Mouse (Mus musculus) CD8-positive naive resting alpha-beta T cell, adult 2 months (primary cell): ENCODE data around the gene Fam161a.

Experiments used
- DNase-seq, 2 experiments: peaks; one replicate each; pipeline ENCODE4 v3.0.0; 2022; ENCODE audit warnings: low read depth in 2 of 2, low spot score in 2 of 2

The Fam161a gene

DNA sequence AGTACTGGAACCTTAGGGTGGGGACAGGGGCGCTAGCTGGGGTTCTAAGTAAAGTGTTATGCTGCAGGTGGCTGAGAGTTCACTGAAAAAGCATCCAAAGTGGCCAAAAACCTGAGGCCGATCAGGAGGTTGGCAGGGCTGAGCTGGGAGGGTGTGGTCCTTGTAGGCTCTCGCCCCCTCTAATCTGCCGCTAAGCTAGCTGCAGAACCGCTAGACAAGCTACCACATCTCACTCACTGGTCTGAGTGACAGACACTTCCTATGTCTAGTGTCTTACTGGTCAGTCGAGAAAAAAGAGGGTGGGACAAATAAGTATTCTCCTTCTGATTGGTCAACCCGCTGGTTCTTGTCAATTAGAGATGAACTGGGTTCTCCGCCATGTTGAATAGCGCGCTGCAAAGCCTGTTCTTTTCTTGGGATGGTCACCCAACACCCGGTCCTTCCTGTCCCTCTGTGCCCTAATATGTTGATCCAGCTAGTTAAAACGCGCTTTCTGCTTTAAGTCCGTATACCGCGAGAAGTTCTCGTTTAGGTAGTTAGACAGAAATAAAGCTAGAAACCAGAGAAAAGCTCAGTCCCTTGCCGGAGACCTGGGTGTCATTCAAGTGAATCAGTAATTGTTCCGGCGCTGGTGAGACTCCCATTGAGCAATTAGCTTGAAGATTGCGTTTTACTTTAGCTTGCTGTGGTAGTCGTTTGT lies at the start of gene Fam161a:
Fam161a (plus strand) TSS at position 51 of the 700 bp plus-strand sequence.
- peak; percentile 61 to 74 for DNase-seq

DNA sequence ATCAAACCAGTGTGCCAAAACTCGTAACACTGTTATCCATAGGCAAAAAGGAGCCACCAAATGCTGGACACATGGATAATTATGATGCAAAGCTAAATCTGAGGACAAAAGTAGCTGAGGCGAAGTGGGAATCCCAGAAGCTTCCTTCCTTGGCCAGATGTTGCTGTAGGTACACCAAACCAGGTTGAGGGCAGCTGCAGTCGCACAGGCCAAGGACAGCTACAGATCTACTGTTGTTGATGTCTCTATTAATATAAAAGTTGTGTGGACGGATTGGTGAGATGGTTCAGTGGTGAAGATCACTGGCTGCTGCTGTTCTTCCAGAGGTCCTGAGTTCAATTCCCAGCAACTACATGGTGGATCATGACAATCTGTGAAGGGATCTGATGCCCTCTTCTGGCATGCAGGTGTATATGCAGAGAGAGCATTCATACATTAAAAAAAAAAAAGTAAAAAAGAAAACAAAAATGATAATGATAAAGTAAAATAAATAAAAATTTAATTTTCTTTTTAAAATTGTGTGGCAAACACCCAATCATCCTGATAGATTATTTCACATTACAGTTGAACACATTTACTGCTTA lies 49.4 kb upstream of the Fam161a start:
- DNase-seq = no peak

DNA sequence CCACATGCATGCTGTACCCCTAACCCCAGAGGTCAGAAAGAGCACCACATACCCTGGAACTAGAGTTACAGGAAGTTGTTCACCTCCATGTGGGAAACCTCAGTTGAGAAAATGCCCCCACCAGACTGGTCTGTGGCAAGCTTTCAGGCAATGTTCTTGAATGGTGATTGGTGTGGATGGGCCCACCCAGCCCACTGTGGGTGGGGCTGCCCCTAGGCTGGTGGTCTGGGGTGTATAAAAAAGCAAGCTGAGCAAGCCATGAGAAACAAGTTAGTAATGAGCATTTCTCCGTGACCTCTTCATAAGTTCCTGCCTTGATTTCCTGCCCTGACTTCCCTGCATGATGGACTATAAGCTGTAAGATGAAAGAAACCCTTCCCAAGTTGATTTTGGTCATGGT lies 45.2 kb upstream of the Fam161a start:
- no peak for DNase-seq

DNA sequence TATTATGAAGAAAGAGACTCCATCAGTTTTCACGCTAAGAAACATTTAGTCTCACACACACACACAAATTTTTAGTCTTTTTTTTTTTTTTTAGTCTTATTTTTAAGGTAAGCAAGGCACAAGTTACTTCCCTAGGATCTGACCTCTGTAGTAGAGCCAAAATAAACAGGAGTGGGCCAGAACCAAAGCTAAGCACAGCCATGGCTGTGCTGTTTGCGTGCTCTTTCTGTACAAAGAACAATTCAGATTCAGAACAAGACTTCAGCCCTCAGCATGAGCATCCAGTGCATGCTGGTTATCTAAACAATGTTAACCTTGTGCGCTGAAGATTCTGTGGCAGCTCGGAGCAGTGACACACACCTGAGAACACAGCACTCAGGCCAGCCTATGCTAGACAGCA lies 42.9 kb upstream of the Fam161a start:
- no peak for DNase-seq

DNA sequence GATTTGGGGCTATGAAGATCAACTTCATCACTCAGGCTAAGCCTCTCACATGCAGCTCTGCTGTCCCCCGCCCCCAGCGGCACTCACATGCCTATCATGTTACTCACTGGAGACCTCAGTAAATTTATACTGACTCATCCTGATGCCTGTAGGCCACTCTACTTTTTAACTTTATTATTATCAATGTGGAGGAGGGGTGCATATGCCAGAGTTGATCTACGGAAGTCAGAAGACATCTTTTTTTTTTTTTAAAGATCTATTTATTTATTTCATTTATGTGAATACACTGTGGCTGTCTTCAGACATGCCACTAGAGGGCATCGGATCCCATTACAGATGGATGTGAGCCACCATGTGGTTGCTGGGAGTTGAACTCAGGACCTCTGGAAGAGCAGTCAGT lies 41.8 kb upstream of the Fam161a start:
- DNase-seq = peak in 1 of 2 experiments; percentile 18

- DNase-seq = peak in 1 of 2 experiments; percentile 48
These were observed 37.8 kb upstream of the Fam161a start for GRCm38 (mm10) chr11:22969486-22969885.

GRCm38 (mm10) chr11:22970546-22970945 lies 36.8 kb upstream of the Fam161a start:
- DNase-seq = no peak

DNA sequence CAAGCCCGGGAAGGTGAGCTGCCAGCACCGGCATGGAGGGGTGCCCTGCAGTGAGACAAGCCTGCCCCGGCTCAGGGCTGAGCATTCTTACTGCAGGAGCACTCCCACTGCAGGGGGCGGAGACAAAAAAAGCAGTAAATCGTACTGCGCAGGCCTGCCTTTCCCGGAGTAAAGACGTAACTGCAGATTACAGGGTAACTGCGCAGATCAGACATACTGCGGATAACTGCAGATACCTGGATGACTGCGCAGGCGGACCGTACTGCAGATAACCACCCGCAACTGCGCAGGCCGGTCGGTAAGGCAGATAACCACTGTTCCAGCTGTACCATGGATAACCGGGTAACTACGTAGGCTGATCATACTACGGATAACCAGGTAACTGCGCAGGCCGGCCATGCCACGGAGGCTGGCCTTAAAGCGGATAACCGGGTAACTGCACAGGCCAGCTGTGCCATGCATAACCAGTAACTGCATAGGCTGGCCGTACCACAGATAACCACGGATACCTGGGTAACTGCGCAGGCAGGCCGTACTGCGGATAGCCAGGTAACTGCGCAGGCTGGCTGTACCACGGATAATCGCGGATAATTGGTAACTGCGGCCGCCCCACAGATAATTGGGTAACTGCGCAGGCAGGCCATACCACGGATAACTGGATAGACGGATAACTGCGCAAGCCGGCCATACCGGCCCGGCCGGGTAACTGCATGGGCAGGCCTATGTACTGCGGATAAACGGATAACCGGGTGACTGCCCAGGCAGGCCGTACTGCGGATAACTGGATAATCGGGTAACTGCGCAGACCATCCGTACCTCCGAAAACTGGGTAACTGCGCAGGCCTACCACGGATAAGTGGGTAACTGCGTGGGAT lies 35.3 kb upstream of the Fam161a start, which contains the start of gene Zrsr1:
Zrsr1 (plus strand) TSS at position 171 of the 875 bp plus-strand sequence.
- peak; percentile 58 to 62 for DNase-seq

GRCm38 (mm10) chr11:22972746-22973526 lies 34.4 kb upstream of the Fam161a start:
- peak; percentile 72 to 75 for DNase-seq

DNA sequence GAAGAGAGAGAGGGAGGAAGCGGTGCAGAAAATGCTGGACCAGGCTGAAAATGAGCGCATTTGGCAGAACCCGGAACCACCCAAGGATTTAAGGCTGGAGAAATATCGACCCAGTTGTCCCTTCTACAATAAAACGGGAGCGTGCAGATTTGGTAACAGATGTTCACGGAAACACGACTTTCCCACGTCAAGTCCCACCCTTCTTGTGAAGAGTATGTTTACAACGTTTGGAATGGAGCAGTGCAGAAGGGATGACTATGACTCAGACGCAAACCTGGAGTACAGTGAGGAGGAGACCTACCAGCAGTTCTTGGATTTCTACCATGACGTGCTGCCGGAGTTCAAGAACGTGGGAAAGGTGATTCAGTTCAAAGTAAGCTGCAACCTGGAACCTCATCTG lies 33.7 kb upstream of the Fam161a start:
- no peak for DNase-seq

- DNase-seq = no peak
These were observed 29.1 kb upstream of the Fam161a start for GRCm38 (mm10) chr11:22978215-22978614.

- DNase-seq = no peak
These were observed 28.6 kb upstream of the Fam161a start for GRCm38 (mm10) chr11:22978711-22979110.

DNA sequence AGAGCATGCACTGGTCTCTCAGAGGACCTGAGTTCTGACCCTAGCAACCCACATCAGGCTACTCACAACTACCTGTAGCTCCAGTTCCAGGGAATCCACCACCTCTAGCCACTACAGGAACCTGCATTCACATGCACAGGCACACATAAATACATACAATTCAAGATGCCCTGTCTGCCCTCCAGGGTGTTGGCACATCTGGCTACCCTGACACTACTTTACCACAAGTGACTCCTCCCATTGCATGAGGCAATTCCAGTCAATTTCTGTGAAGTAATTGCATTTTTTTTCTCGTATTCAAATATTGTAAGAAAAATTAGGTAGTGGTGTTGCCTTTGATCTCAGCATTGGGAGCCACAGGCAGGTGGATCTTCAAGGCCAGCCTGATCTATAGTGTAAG lies 28.1 kb upstream of the Fam161a start:
- no peak for DNase-seq

DNA sequence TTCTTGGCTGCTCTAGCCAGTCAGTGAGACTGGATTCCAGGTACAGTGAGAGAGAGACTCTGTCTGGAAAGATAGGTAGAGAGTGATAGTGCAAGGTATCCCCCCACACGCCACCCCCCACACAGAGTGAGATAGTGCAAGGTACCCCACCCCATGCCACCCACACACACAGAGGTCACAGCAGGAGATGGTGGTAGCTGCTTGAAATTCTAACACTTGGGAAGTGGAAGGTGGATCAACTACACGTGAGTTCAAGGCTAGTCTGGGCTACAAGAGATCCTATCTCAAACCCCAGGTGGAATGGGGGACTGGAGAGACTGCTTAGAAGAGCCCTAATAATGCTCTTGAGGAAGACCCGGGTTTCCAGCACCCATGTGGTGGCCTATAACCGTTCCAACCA lies 26.3 kb upstream of the Fam161a start:
- no peak for DNase-seq

DNA sequence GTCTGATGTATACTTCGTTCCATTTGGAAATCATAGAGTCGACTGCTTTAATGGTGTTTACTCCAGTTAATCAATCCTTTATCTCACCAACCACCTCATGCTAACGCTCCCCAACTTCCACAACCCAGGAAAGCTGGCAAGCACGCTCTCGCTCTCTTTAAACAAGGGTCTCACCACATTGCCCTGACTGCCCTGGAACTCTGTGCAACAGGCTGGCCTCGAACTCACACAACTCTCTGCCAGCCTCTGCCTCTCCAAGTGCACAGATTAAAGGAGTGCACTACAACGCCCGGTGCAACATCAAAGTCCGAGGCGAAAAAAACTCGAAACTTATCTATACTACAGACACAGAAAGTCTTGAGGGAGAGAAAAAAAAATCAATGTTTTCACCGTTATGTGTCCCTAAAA lies 25.8 kb upstream of the Fam161a start:
- DNase-seq = no peak

DNA sequence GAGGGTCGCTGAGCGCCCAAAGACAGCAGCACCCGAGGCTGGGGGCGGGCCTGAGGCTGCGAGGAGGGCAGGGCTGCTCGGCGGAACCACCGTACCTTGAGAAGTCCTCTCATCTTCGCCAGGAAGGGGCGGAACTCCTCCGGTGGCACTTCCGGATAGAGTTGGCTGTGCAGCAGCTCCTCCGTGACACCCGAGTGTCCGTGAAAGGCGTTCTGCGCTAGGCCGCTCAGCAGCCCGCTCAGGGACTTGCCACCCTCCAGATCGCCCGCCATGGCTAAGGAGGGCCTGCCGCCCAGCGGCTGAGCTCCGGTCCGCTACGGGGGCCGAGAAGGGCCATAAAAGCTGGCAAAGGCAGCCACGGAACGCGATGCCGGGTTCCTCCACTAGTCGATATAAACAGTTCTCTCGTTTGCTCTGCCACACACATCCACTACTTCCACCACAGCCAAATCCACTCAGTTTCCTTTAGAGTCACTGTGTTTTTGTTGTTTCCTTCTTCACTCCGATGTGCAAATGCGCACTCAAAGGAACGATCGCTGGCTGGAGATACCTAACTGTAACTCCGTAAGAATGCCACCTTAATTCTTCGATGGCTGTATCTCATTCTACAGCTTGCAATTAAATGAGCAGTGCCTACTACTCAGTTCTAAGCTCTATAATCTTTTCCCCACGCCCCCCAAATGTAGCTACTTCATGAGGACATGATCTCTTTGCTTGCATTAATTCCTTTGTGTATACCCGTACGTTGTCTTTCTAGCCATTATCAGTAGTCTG lies 25.2 kb upstream of the Fam161a start, which contains the start of the genes Gm28048 and Commd1:
Gm28048 (minus strand) TSS at position 107 of the 774 bp plus-strand sequence.
Commd1 (minus strand) TSS at position 399 of the 774 bp plus-strand sequence.
- DNase-seq = peak; percentile 93 to 96

GRCm38 (mm10) chr11:22982846-22983245 lies 24.5 kb upstream of the Fam161a start:
- no peak for DNase-seq

DNA sequence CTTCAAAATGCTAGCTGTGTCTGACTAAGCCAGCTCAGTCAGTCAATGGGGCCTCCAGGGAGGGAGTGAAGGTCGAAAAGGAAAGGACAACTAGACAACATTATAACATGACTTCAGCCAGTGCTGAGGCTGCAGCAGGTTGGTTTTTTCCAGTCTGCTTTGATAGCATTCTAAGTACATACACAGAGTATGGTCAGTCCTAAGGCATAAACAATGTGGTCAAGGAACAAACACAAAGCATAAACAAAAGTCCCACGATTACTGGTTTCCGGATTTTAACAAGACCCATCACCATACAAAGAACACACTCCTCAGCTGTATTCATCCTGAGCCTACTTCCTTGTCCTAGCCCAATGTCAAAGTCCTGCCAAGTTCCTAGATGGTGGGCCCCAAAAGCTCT lies 21.8 kb upstream of the Fam161a start:
- no peak for DNase-seq

DNA sequence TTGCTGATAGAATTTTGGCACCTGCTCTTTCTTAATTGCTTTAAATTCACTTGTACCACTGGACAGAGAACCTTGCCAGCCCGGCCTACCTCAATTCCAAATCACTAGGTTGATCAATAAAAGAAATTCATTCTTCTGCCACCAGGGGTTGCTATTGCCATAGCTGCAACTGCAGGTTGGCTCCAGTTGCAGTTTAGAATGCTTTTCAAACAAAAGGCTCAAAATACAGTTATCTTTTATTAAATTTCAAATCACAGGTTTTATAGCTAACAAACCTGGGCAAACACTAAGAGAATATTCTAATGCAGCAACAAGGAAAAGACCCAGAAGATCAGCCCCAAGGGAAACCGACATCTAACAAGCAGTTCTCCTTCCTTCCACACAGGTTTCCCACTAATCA lies 20.0 kb upstream of the Fam161a start:
- DNase-seq = peak; percentile 50 to 71

- DNase-seq = no peak
These were observed 17.5 kb upstream of the Fam161a start for GRCm38 (mm10) chr11:22989786-22990185.
